Mouse (Mus musculus): Measurements from ENCODE around the gene Adprh. TPM values are rescaled to one million over a fixed set of nuclear protein-coding genes. Genes with fewer than 3 reads are reported as not detected.
"Not testable (repeated sequence)": the region's sequence is repeated elsewhere in the genome, so short reads cannot be mapped to it uniquely, and the experiment has no call there.

Gene Adprh
- polyA plus RNA-seq (2015; fragmentation: Nextera tagmentation; extraction: Ambion mirVana), result 142 and 153 TPM in 2 replicates

- no peaks in the 10 kb centered on the region for H3K9me3 ChIP-seq (replicated peaks)
- H3K9ac ChIP-seq (replicated peaks), result peak within 1 kb of the TSS; percentile 98
- no peaks in the 10 kb centered on the region for H3K27me3 ChIP-seq (replicated peaks)
- peaks cover 24% of the 10 kb centered on the region for H3K4me1 ChIP-seq
- WGBS, result under 1% methylated on average over 50 of the region's 61 CpGs
- peaks cover 24% of the 10 kb centered on the region for H3K36me3 ChIP-seq
- peak within 1 kb of the TSS; percentile 79 for H3K4me2 ChIP-seq
- ATAC-seq (ENCODE audit: low FRiP score), result peak; percentile 98
- H3K4me3 ChIP-seq (replicated peaks), result peak within 1 kb of the TSS; percentile 85
- peak within 1 kb of the TSS; percentile 94 for H3K27ac ChIP-seq (replicated peaks)
Observed at GRCm38 (mm10) chr16:38452442-38453202, at the start of gene Adprh. Gene Adprh (minus strand): TSS chr16:38452703.

GRCm38 (mm10) chr16:38496604-38497140 lies 44.2 kb upstream of the Adprh start:
- no peak overlapping the region for H3K4me2 ChIP-seq
- ATAC-seq (ENCODE audit: low FRiP score), result no peak
- H3K4me3 ChIP-seq (replicated peaks), result no peak overlapping the region

GRCm38 (mm10) chr16:38493890-38494289 lies 41.4 kb upstream of the Adprh start:
- Histone ChIP-seq H3K4me1 (no peaks in the 10 kb centered on the region), H3K27me3 (replicated peaks) (no peaks in the 10 kb centered on the region), H3K4me2 (no peak overlapping the region), H3K9me3 (replicated peaks) (no peaks in the 10 kb centered on the region), H3K36me3 (peaks cover 22% of the 10 kb centered on the region), H3K27ac (replicated peaks) (no peak overlapping the region), H3K9ac (replicated peaks) (no peak overlapping the region), H3K4me3 (replicated peaks) (no peak overlapping the region)
- no peak for ATAC-seq (ENCODE audit: low FRiP score)
- WGBS, result 88% methylated on average over 10 of the region's 10 CpGs

More at GRCm38 (mm10) chr16:38496604-38497140, 44.2 kb upstream of the Adprh start:
- 84% methylated on average over 7 of the region's 7 CpGs for WGBS
- H3K36me3 ChIP-seq, result peaks cover 36% of the 10 kb centered on the region
- H3K9ac ChIP-seq (replicated peaks), result no peak overlapping the region
- H3K27me3 ChIP-seq (replicated peaks), result no peaks in the 10 kb centered on the region
- H3K4me1 ChIP-seq, result no peaks in the 10 kb centered on the region
- H3K9me3 ChIP-seq (replicated peaks), result no peaks in the 10 kb centered on the region
- no peak overlapping the region for H3K27ac ChIP-seq (replicated peaks)

GRCm38 (mm10) chr16:38492551-38492950 lies 40.0 kb upstream of the Adprh start:
- no peaks in the 10 kb centered on the region for H3K9me3 ChIP-seq (replicated peaks)
- WGBS, result 82% methylated on average over 3 of the region's 3 CpGs

GRCm38 (mm10) chr16:38483582-38484309 lies 31.2 kb upstream of the Adprh start:
- no peaks in the 10 kb centered on the region for H3K9me3 ChIP-seq (replicated peaks)
- H3K36me3 ChIP-seq, result no peaks in the 10 kb centered on the region
- 0 out of 2 replicates have a peak, but pooled peaks cover 7% of the 10 kb centered on the region for H3K27me3 ChIP-seq (replicated peaks)
- H3K4me2 ChIP-seq, result peak overlapping the region; percentile 57
- WGBS, result 36% methylated on average over 42 of the region's 42 CpGs
- H3K4me1 ChIP-seq, result 0 out of 2 replicates have a peak, but pooled peaks cover 6% of the 10 kb centered on the region
- H3K9ac ChIP-seq (replicated peaks), result peak overlapping the region; percentile 20; the same call in 1 of the 2 replicates
- peak overlapping the region; percentile 32 for H3K4me3 ChIP-seq (replicated peaks)
- peak; percentile 38 for ATAC-seq (ENCODE audit: low FRiP score)
- no peak overlapping the region for H3K27ac ChIP-seq (replicated peaks)

More at GRCm38 (mm10) chr16:38492551-38492950, 40.0 kb upstream of the Adprh start:
- Histone ChIP-seq H3K36me3 (peaks cover 11% of the 10 kb centered on the region), H3K9ac (replicated peaks) (no peak overlapping the region), H3K4me3 (replicated peaks) (no peak overlapping the region), H3K4me2 (no peak overlapping the region), H3K4me1 (no peaks in the 10 kb centered on the region), H3K27me3 (replicated peaks) (no peaks in the 10 kb centered on the region), H3K27ac (replicated peaks) (no peak overlapping the region)
- ATAC-seq (ENCODE audit: low FRiP score), result no peak

- peak; percentile 45; the same call in 1 of the 2 replicates for ATAC-seq (ENCODE audit: low FRiP score)
- 12% methylated on average over 32 of the region's 32 CpGs for WGBS
Observed at GRCm38 (mm10) chr16:38482780-38483562, 30.5 kb upstream of the Adprh start.

GRCm38 (mm10) chr16:38481327-38481726 lies 28.8 kb upstream of the Adprh start:
- Histone ChIP-seq H3K4me3 (replicated peaks) (no peak overlapping the region), H3K9ac (replicated peaks) (no peak overlapping the region), H3K27me3 (replicated peaks) (0 out of 2 replicates have a peak, but pooled peaks cover 7% of the 10 kb centered on the region), H3K4me2 (no peak overlapping the region), H3K36me3 (no peaks in the 10 kb centered on the region), H3K27ac (replicated peaks) (no peak overlapping the region), H3K4me1 (peaks cover 15% of the 10 kb centered on the region; the same call in 1 of the 2 replicates), H3K9me3 (replicated peaks) (no peaks in the 10 kb centered on the region)
- ATAC-seq (ENCODE audit: low FRiP score), result no peak
- WGBS, result 81% methylated on average over 4 of the region's 4 CpGs

More at GRCm38 (mm10) chr16:38482780-38483562, 30.5 kb upstream of the Adprh start:
- Histone ChIP-seq H3K27me3 (replicated peaks) (0 out of 2 replicates have a peak, but pooled peaks cover 7% of the 10 kb centered on the region), H3K9ac (replicated peaks) (peak overlapping the region; percentile 20; the same call in 1 of the 2 replicates), H3K9me3 (replicated peaks) (no peaks in the 10 kb centered on the region), H3K36me3 (no peaks in the 10 kb centered on the region), H3K4me1 (0 out of 2 replicates have a peak, but pooled peaks cover 6% of the 10 kb centered on the region), H3K4me3 (replicated peaks) (peak overlapping the region; percentile 32), H3K4me2 (peak overlapping the region; percentile 57), H3K27ac (replicated peaks) (no peak overlapping the region)

- WGBS, result 86% methylated on average over 3 of the region's 3 CpGs
- peaks cover 15% of the 10 kb centered on the region; the same call in 1 of the 2 replicates for H3K4me1 ChIP-seq
- H3K9ac ChIP-seq (replicated peaks), result no peak overlapping the region
- H3K27me3 ChIP-seq (replicated peaks), result no peaks in the 10 kb centered on the region
- no peaks in the 10 kb centered on the region for H3K36me3 ChIP-seq
- H3K9me3 ChIP-seq (replicated peaks), result no peaks in the 10 kb centered on the region
- no peak overlapping the region for H3K4me3 ChIP-seq (replicated peaks)
- H3K4me2 ChIP-seq, result no peak overlapping the region
- H3K27ac ChIP-seq (replicated peaks), result no peak overlapping the region
- no peak for ATAC-seq (ENCODE audit: low FRiP score)
Observed at GRCm38 (mm10) chr16:38478296-38478695, 25.8 kb upstream of the Adprh start.

- ATAC-seq (ENCODE audit: low FRiP score), result peak; percentile 43; the same call in 1 of the 2 replicates
- peak overlapping the region; percentile 40 for H3K4me3 ChIP-seq (replicated peaks)
- H3K36me3 ChIP-seq; H3K27me3 ChIP-seq (replicated peaks); H3K9me3 ChIP-seq (replicated peaks): not testable (repeated sequence)
- 0 out of 2 replicates have a peak overlapping the region, but pooled peaks have one; percentile 21 for H3K9ac ChIP-seq (replicated peaks)
- H3K27ac ChIP-seq (replicated peaks), result peak overlapping the region; percentile 63; the same call in 1 of the 2 replicates
- peak overlapping the region; percentile 77 for H3K4me2 ChIP-seq
- WGBS, result 25% methylated on average over 14 of the region's 14 CpGs
- peaks cover 12% of the 10 kb centered on the region; the same call in 1 of the 2 replicates for H3K4me1 ChIP-seq
Observed at GRCm38 (mm10) chr16:38477241-38477608, 24.7 kb upstream of the Adprh start.

GRCm38 (mm10) chr16:38476312-38477240 lies 24.1 kb upstream of the Adprh start:
- WGBS, result 6% methylated on average over 34 of the region's 34 CpGs
- Histone ChIP-seq H3K9ac (replicated peaks) (peak overlapping the region; percentile 21), H3K9me3 (replicated peaks) (no peaks in the 10 kb centered on the region), H3K4me3 (replicated peaks) (peak overlapping the region; percentile 40), H3K36me3 (no peaks in the 10 kb centered on the region), H3K27ac (replicated peaks) (peak overlapping the region; percentile 63), H3K27me3 (replicated peaks) (no peaks in the 10 kb centered on the region), H3K4me1 (peaks cover 12% of the 10 kb centered on the region; the same call in 1 of the 2 replicates), H3K4me2 (peak overlapping the region; percentile 77)
- peak; percentile 69 for ATAC-seq (ENCODE audit: low FRiP score)
